Mouse (Mus musculus): ENCODE results near the gene Zdhhc23.

Gene Zdhhc23

DNA sequence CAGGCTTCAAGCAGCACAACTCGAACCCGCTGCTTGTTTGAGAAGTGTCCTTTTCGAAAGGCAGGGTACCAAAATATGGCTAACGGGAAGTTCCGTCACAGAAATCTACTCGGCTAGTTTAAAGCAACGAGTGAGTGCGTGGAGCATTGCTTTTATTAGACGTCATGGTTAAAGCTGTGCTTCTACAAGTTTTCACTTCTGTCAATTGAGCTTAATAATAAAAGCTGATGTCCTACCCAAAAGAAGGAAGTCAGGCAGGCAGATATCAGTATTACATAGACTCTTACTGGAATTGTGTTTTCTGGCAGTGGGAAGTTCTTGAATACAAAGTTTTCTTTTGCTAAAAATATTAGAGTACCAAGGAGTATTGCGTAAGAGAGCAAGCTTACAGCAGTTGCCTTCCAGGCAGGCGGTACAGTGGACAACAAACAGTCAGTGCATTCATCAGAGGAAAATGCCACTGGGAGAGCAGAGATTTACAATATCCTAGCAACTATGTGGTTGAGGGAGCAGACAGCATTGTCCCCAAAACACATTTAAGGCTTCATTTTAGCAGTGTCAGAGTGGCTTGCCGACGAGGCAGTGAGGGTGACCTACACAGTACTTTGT is 13.7 kb downstream of the Zdhhc23 start:
- DNase-seq (ENCODE audit: low spot score): no peak

GRCm38 (mm10) chr16:43963780-43964179 is 15.8 kb downstream of the Zdhhc23 start:
- no peak for DNase-seq (ENCODE audit: low spot score)

GRCm38 (mm10) chr16:43963291-43963690 is 16.3 kb downstream of the Zdhhc23 start:
- DNase-seq (ENCODE audit: low spot score): no peak

DNA sequence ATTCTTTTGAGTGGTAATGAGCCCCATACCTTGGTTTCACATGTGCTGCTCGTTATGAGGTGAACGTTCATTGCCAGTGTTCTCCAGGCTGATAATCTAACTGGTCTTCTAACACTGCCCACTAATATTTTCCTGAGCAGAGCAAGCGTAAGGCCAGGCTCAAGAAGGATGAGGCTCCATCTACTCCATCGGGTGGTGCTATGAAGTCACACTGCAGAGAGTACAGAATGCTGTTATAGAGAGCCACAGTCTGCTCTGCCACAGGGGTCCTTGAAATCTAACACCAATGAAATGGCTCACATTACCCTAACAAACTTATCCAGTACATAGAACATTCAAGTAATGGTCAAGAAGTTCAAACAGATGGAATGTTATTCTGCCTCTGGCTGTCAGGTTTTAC is 21.6 kb downstream of the Zdhhc23 start:
- no peak for DNase-seq (ENCODE audit: low spot score)

DNA sequence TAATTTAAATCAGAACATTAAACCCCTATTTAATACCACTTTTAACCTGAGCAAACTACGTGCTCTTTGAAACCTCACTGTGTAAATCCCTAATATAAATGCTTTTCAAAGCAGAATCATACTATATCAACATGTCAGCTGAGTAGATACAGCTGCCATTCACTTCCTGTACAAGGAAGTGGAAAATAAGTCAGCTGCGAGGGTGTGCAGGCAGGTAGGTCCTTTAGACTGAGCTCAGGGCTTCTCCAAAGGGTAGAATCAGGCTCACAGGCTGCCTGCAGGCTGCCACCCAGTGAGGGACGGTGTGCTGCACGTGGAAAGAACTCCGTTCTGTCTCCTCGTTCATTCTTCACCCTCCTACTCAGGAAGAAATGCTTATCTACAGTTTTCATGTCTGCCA is 24.7 kb downstream of the Zdhhc23 start:
- DNase-seq (ENCODE audit: low spot score): no peak

DNA sequence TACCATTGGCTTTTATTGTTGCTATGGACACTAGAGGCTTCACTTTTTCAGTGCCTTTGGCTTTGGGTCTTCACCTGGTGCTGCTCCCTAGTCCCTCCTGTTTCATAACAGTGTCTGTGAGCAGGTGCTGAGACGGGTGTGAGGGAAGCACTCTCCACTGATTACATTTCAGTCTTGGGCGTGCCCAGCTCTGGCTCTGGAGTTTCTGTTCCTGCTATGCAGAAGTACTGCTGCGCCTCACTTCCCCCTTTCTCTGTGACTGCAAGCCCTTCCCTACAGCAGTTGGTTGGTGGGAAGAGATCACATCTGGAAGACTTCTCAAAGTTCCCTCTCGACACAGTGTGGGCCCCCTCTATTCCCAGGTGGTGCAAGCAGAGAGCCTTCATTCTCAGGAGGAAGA is 28.0 kb downstream of the Zdhhc23 start:
- DNase-seq (ENCODE audit: low spot score): no peak

GRCm38 (mm10) chr16:43945869-43946268 is 33.7 kb downstream of the Zdhhc23 start:
- DNase-seq (ENCODE audit: low spot score): no peak

GRCm38 (mm10) chr16:43945351-43945750 is 34.2 kb downstream of the Zdhhc23 start:
- DNase-seq (ENCODE audit: low spot score): no peak

GRCm38 (mm10) chr16:43940846-43941245 is 38.7 kb downstream of the Zdhhc23 start:
- no peak for DNase-seq (ENCODE audit: low spot score)

DNA sequence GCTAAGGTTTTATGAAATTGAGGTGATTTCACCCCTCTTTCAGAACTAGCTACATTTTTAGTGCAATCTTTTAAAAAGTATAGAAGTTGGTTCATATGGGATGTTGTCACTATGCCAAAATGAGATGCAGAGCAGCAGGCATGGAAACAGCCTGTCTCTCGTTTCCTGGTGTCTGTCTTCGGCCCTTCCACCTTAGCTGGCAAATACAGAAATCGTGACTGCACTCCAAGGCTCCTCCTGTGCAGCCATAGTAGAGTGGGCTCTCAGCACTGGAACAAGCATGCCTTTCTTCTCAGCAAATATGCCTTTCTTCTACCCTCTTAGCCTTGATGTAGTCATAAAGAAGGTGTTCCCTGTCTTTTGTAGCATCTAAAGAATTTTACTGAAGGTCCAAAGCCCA is 43.7 kb downstream of the Zdhhc23 start:
- no peak for DNase-seq (ENCODE audit: low spot score)

GRCm38 (mm10) chr16:43935367-43935766 is 44.2 kb downstream of the Zdhhc23 start:
- no peak for DNase-seq (ENCODE audit: low spot score)

DNA sequence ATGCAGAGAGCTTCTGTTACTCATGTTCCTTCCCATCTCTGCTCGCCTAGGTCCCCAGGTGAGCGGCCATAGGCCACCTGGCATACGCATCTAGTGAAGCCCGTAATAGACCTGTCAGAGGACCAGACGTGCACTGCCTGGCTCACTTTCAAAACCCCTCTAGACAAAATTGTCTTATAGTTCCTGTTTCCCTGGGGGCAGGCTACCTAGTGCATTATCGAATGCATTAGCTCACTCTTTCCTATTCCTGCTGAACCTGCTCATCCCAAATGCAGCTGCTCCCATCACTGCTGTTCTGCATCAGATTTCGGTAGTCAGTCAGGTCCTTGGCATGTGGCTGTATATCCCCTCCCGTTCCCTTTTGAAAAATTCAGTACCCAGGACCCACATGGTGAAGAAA is 44.7 kb downstream of the Zdhhc23 start:
- no peak for DNase-seq (ENCODE audit: low spot score)

DNA sequence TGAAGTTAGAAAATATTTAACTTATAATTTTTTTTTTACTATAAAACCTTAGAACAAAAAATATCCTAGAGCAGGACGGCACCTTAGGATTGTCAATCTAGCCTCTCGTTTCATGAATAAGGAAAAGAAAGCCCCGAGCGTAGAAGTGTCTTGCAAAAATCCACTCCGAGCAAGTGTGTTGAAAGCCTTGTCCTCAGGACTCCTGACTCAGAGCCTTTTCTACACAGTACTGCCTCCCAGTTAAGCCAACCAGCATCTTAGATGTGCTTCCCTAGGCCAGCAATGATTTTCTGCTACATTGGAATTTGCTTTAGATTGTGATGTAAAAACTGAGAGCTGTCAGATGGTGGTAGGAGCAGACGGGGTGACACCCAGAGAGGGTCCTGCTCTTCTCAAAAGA is 46.5 kb downstream of the Zdhhc23 start:
- DNase-seq (ENCODE audit: low spot score): no peak

DNA sequence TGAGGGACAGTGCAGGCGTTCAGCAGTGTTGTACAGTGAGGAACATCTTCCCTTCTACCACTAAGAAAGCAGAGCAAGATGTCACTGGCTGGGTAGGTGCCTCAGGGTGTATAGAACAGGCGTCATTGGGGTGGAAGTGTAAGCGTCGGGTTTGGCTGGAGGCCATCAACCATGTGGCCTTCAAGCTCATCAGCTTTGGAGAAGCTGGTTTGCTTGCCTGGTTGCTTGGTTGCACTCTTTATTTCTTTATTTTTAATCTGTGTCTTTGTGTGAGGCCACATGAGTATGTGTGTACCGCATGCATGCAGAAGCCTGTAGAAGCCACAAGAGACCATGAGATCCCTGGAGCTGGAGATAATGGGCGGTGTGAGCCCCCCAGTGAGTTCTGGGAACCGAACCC is 47.3 kb downstream of the Zdhhc23 start:
- no peak for DNase-seq (ENCODE audit: low spot score)

GRCm38 (mm10) chr16:43931502-43931901 is 48.1 kb downstream of the Zdhhc23 start:
- DNase-seq (ENCODE audit: low spot score): no peak

- no peak for DNase-seq (ENCODE audit: low spot score)
These were observed 49.0 kb downstream of the Zdhhc23 start for GRCm38 (mm10) chr16:43930577-43930976.

DNA sequence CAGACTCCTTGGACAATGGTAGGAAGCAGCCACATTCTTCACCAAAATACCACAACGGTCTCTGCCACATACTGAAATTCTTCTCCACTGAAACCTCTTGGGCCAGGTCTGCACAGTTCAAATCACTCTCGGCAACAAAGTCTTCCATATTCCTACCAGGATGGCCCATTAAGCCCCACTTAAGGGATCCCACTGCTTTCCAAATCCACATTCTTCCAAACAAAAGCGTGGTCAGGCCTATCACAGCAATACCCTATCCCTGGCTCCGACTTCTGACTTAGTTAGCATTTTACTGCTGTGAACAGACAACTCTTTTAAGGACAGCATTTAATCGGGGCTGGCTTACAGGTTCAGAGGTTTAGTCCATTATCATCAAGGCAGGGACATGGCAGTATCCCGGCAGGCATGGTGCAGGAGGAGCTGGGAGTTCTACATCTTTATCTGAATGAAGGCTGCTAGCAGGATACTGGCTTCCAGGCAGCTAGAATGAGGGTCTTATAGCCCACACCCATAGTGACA is 53.2 kb downstream of the Zdhhc23 start, which contains the start of gene Qtrt2:
Gene Qtrt2 (minus strand): TSS at position 469 of the 519 bp plus-strand sequence.
- DNase-seq (ENCODE audit: low spot score): no peak

GRCm38 (mm10) chr16:43925846-43926245 is 53.7 kb downstream of the Zdhhc23 start:
- DNase-seq (ENCODE audit: low spot score): no peak

DNA sequence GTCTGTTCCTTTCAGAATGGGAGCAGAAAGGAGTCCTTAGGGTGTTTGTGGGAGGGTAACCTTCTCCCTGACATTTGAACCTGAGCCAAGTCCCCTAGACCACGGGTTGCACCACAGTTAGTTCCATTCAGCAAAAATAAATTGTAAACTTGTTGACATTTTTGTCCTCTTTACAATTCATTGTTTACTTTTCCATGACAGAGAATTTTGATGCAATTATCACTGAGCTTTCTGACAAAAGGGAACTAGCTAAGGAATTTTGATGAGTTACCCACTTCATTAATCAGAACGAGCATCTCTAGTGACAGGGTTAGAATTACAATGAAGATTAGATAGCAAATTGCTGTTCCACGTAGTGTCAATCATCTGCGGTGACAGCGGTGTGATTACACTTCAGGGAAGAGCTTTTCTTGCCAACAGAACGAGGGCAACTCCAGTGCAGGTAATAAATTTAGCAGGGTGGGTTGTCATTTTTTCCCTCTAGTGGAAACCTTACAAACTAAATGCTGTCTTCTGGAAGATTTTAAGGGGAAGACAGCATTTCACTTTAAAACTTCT is 54.5 kb downstream of the Zdhhc23 start:
- DNase-seq (ENCODE audit: low spot score): no peak

- DNase-seq (ENCODE audit: low spot score): no peak
These were observed 57.0 kb downstream of the Zdhhc23 start for GRCm38 (mm10) chr16:43922630-43923029.

DNA sequence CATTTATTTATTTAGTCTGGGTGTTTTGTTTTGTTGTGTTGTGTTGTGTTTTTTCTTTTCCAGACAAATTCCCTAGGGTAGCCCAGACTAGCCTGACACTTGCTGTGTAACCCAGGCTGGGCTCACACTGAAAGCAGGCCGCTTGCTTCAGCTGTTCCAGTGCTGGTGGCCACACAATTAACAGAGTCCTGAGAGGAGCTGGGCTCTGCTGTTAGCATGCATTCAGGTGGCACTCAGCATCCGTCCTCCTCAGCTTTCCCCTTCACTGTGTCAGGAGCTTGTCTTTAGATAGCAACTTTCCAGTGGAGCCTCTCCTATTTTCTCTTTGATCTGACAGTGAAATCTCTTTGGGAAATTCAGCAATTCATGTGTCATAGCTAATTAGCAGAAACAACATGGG is 57.6 kb downstream of the Zdhhc23 start:
- DNase-seq (ENCODE audit: low spot score): no peak

DNA sequence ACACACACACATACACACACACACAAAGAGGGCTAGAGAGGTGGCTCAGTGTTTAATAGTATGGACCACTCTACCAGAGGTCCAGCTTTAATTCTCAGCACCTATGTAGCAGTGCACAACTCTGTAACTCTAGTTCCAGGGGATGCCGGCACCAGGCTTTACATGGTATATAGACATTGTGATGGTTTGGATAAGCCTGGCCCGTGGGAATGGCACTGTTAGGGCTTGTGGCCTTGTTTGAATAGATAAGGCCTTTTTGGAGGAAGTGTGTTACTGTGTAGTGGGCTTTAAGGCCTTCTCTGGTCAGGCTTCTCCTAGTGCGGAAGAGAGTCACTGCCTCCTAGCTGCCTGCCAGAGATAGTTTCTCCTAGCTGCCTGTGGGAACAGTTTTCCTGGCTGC is 60.7 kb downstream of the Zdhhc23 start:
- DNase-seq (ENCODE audit: low spot score): no peak
